Mouse (Mus musculus) forebrain, embryonic 11.5 days (tissue): ENCODE results near the gene Srd5a3. TPM values are rescaled to one million over a fixed set of nuclear protein-coding genes. Genes with fewer than 3 reads are reported as not detected.

ENCODE experiments used
- ATAC-seq: fragments of 200-750 bp; cut with Nextera tagmentation; replicated peaks from 2 replicates; pipeline ENCODE4 v1.8.0; 2017; ENCODE audit warnings: moderate TSS enrichment; ENCODE audit not compliant: low FRiP score
- DNase-seq: peaks from one replicate; pipeline ENCODE4 v3.0.0-alpha.2; 2017; ENCODE audit warnings: low spot score
- H3K27ac ChIP-seq: fragments of 300-500 bp; sonication (generic); 2 replicates; pipeline ENCODE4 v1.5.1; 2014; ENCODE audit warnings: low read depth, low read length
- H3K27me3 ChIP-seq: fragments of 300-500 bp; sonication (generic); 2 replicates; pipeline ENCODE4 v1.6.1; 2014; ENCODE audit warnings: mild to moderate bottlenecking, low read length, mixed read lengths; ENCODE audit not compliant: control insufficient read depth, insufficient read depth
- H3K36me3 ChIP-seq: fragments of 300-500 bp; sonication (generic); 2 replicates; pipeline ENCODE4 v1.6.1; 2014; ENCODE audit warnings: mild to moderate bottlenecking, low read length, moderate library complexity, mixed read lengths; ENCODE audit not compliant: control insufficient read depth, insufficient read depth
- H3K4me1 ChIP-seq: fragments of 300-500 bp; sonication (generic); replicated peaks from 2 replicates; pipeline ENCODE4 v1.6.1; 2014; ENCODE audit warnings: low read length, mixed read lengths; ENCODE audit not compliant: control insufficient read depth, insufficient read depth
- H3K4me2 ChIP-seq: fragments of 300-500 bp; sonication (generic); 2 replicates; pipeline ENCODE4 v1.6.1; 2014; ENCODE audit warnings: low read depth, mild to moderate bottlenecking, low read length, moderate library complexity, mixed read lengths; ENCODE audit not compliant: severe bottlenecking
- H3K4me3 ChIP-seq: fragments of 300-500 bp; sonication (generic); 2 replicates; pipeline ENCODE4 v1.5.1; 2014; ENCODE audit warnings: low read depth, low read length
- H3K9ac ChIP-seq: fragments of 300-500 bp; sonication (generic); 2 replicates; pipeline ENCODE4 v1.6.1; 2014; ENCODE audit warnings: low read length
- H3K9me3 ChIP-seq: fragments of 300-500 bp; sonication (generic); 2 replicates; pipeline ENCODE4 v1.6.1; 2016; ENCODE audit warnings: low read length, mixed read lengths; ENCODE audit not compliant: control insufficient read depth
- WGBS: fragments of 180-500 bp; shearing (Covaris S2); extraction: QIAGEN DNeasy Blood & Tissue Kit; methylation state at CpG from one replicate; pipeline ENCODE4 v1.1.7; 2014; 5-methylcytosine and 5-hydroxymethylcytosine counted together
- polyA plus RNA-seq: library from polyadenylated mRNA; unstranded; fragments of >200 nt; fragmentation: Nextera tagmentation; extraction: Ambion mirVana; gene quantifications from 2 replicates; pipeline ENCODE4 v1.2.1, GENCODE M21; 2014

Srd5a3 gene
- polyA plus RNA-seq, 1 experiment from 2014 or later = 15.7 TPM

DNA sequence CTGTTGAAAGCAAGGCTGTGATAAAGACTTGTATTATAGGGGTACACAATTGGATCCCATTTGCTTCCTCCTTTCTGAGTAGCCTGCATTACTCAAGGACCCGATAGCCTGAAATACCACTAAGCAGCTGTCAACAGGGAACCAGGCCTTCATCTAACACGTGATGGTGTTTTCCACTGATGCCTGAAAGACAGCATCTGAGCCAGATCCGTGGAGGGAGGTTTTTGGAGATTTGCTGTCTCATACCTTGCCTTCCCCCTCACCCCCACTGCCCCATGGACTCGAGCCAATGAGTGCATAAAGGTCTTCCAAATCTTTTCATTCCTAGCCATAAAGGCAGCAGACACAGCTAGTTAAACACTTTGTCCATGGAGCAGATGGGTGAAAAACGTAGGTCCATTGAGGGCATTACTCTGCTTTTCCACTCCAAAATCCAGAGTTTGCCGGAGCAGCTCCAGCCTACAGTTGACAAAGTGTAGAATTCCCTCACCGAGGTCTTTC is 850 bp upstream of the Srd5a3 start:
- Histone ChIP-seq H3K27ac (no peak overlapping the region), H3K9ac (no peak overlapping the region), H3K4me1 (peaks cover 5% of the 10 kb centered on the region), H3K9me3 (no peaks in the 10 kb centered on the region), H3K4me2 (peak overlapping the region; percentile 78; the same call in 1 of the 2 replicates), H3K36me3 (no peaks in the 10 kb centered on the region), H3K27me3 (no peaks in the 10 kb centered on the region), H3K4me3 (no peak overlapping the region)
- ATAC-seq (no peak), DNase-seq (no peak)
- 59% methylated on average over 7 of the region's 7 CpGs for WGBS

DNA sequence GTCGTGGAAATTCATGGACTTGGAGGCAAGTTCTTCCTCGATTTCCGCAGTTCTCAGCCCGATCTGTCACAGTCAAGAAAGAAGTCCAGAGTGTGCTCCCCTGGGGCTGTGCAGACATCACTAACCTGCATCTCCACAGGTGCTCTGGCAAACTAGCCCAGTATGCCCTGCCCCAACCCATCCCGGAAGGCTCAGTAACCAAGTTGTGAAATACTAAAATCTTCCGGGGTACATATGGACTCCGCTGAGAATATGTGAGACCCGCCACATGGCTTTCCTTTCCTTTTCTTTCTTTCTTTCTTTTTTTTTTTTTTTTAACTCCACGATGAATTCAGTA is 627 bp downstream of the Srd5a3 start:
- peak overlapping the region; percentile 88 for H3K9ac ChIP-seq
- peak; percentile 32; the same call in 1 of the 2 replicates for ATAC-seq
- 13% methylated on average over 9 of the region's 9 CpGs for WGBS

DNA sequence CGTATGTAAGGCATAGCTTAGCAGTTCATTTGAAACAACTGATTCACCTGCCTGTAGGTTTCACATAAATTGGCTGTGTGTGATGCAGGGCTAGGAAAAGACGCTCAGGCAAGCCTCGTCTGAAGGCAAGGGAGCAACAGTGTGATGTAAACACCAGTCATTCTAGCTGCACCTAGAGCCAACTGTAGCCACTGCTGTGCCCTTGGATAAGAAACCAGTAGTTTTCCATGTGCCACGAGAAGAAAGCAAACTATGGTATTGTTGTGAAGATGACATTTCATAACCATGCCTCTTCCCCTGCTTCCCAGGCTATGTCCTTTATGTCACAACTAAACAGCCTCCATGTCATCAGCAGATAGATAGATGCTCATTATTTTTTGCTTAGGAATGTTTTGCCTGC is 3.3 kb downstream of the Srd5a3 start:
- Histone ChIP-seq H3K9ac (no peak overlapping the region), H3K4me2 (no peak overlapping the region), H3K36me3 (no peaks in the 10 kb centered on the region), H3K27ac (no peak overlapping the region), H3K4me1 (peaks cover 5% of the 10 kb centered on the region), H3K4me3 (no peak overlapping the region), H3K27me3 (no peaks in the 10 kb centered on the region), H3K9me3 (no peaks in the 10 kb centered on the region)
- WGBS = 86% methylated on average over 4 of the region's 4 CpGs
- ATAC-seq (no peak), DNase-seq (no peak)

More for the DNA sequence above, 627 bp downstream of the Srd5a3 start:
- no peaks in the 10 kb centered on the region for H3K36me3 ChIP-seq
- H3K4me3 ChIP-seq = peak overlapping the region; percentile 66
- no peaks in the 10 kb centered on the region for H3K9me3 ChIP-seq
- DNase-seq = no peak
- no peak overlapping the region for H3K27ac ChIP-seq
- H3K4me2 ChIP-seq = peak overlapping the region; percentile 78
- H3K4me1 ChIP-seq = peaks cover 5% of the 10 kb centered on the region
- H3K27me3 ChIP-seq = no peaks in the 10 kb centered on the region

DNA sequence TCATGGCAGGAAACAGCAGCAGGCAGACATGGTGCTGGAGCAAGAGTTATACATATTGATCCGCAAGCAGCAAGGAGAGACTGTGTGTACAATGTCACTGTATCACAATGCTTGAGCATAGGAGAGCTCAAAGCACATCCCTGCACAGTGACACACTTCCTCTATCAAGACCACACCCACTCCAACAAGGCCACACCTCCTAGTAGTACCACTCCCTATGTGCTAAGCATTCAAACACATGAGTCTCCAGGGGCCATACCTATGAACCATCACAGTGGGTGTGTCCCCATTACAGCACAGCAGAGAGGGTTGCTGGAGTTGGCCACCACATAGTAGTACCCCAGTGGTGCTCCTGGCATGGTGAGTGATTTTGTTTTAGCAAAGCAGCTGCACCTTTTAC is 6.3 kb downstream of the Srd5a3 start:
- Histone ChIP-seq H3K9ac (no peak overlapping the region), H3K4me2 (no peak overlapping the region), H3K4me3 (no peak overlapping the region), H3K4me1 (no peaks in the 10 kb centered on the region), H3K36me3 (no peaks in the 10 kb centered on the region), H3K27me3 (no peaks in the 10 kb centered on the region), H3K27ac (no peak overlapping the region), H3K9me3 (no peaks in the 10 kb centered on the region)
- DNase-seq = no peak
- ATAC-seq = no peak
- WGBS = 100% methylated on average over 1 of the region's 1 CpGs

DNA sequence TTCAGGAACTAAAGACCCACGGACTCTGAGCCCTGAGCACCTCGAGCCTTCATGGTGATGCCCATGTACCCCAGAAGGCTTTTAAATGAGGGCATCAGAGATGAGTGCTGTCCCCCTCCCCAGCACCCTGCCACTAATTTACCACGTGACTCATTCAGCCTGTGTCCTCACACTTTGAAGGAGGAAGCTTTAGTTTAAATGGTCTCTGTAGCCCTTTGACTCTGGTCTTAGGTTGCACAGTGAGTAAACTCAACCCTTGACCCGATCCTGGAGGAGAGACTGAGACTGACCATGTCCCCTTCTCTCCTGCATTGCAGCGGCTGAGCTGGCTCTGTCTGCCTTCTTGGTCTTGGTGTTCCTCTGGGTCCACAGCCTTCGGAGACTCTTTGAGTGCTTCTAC is 9.4 kb downstream of the Srd5a3 start:
- no peak overlapping the region for H3K4me3 ChIP-seq
- ATAC-seq (no peak), DNase-seq (no peak)
- H3K4me1 ChIP-seq = no peaks in the 10 kb centered on the region
- WGBS = 97% methylated on average over 6 of the region's 6 CpGs
- no peaks in the 10 kb centered on the region for H3K27me3 ChIP-seq
- H3K36me3 ChIP-seq = no peaks in the 10 kb centered on the region
- no peak overlapping the region for H3K27ac ChIP-seq
- no peak overlapping the region for H3K9ac ChIP-seq
- no peak overlapping the region for H3K4me2 ChIP-seq
- H3K9me3 ChIP-seq = no peaks in the 10 kb centered on the region

DNA sequence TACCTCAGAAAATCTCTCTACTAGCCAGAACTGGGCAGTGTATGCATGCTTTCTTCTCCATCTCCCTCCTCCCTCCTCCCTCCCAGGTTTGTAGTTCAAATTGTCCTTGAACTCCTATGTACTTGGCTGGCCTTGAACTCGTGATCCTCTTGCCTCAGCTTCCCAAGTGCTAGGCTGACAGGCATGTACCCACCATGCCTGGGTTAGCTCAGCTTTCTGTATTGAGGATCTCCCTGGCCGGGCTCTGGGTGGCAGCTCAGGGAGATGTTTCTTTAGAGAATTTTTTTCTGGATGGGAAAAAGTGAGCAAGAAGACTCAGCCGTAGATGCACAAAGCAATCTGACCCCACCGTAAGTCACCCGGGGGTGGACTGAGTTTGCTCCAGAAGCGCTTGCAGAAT is 12.9 kb downstream of the Srd5a3 start:
- no peaks in the 10 kb centered on the region for H3K4me1 ChIP-seq
- H3K27ac ChIP-seq = no peak overlapping the region
- no peaks in the 10 kb centered on the region for H3K27me3 ChIP-seq
- H3K4me3 ChIP-seq = no peak overlapping the region
- ATAC-seq = no peak
- no peaks in the 10 kb centered on the region for H3K36me3 ChIP-seq
- H3K4me2 ChIP-seq = no peak overlapping the region
- DNase-seq = no peak
- WGBS = 94% methylated on average over 6 of the region's 6 CpGs
- no peak overlapping the region for H3K9ac ChIP-seq
- no peaks in the 10 kb centered on the region for H3K9me3 ChIP-seq

DNA sequence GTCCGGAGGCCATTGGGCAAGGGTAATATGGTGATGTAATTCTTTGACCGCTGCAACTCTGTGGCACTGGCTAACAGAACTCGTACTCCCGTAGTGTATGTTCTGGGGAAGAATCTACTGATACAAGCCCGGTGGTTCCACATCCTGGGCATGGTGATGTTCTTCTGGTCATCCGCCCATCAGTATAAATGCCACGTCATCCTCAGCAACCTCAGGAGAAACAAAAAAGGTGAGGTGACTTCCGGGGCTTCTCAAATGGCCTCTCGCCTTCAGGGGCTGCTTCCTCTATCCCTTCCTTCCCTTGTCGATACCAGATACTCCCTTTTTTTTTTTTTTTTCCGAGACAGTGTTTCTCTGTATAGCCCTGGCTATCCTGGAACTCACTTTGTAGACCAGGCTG is 13.4 kb downstream of the Srd5a3 start:
- Histone ChIP-seq H3K4me2 (no peak overlapping the region), H3K27me3 (no peaks in the 10 kb centered on the region), H3K4me1 (no peaks in the 10 kb centered on the region), H3K36me3 (no peaks in the 10 kb centered on the region), H3K9ac (no peak overlapping the region), H3K27ac (no peak overlapping the region), H3K4me3 (no peak overlapping the region), H3K9me3 (no peaks in the 10 kb centered on the region)
- DNase-seq = no peak
- ATAC-seq = no peak
- 92% methylated on average over 11 of the region's 11 CpGs for WGBS

DNA sequence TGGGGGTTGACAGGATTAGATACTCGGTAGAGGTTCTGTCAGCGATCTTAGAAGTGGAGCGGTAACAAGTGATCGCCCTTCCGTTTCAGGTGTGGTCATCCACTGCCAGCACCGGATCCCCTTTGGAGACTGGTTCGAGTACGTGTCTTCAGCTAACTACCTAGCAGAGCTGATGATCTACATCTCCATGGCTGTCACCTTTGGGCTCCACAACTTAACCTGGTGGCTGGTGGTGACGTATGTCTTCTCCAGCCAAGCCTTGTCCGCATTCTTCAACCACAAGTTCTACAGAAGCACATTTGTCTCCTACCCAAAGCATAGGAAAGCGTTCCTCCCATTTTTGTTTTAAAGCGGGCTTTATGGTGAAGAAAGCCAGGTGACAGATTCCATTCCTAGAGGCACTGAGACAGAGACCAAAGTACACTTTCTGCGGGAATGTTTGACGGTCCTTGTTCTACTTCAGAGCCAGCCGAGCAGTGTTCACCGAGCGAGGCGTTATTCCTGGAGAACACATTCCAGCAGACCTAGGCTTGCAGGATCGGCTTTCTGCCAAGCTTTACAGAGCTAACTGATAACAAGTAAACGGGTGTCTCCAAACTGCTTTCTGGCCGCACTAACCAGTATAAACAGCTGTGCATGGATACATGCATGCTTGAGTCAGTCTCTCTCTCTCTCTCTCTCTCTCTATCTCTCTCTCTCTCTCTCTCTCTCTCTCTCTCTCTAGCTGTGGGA is 14.5 kb downstream of the Srd5a3 start:
- Histone ChIP-seq H3K4me1 (no peaks in the 10 kb centered on the region), H3K4me2 (no peak overlapping the region), H3K9me3 (no peaks in the 10 kb centered on the region), H3K9ac (no peak overlapping the region), H3K36me3 (no peaks in the 10 kb centered on the region), H3K27ac (no peak overlapping the region), H3K4me3 (no peak overlapping the region), H3K27me3 (no peaks in the 10 kb centered on the region)
- 96% methylated on average over 21 of the region's 21 CpGs for WGBS
- ATAC-seq (no peak), DNase-seq (no peak)

DNA sequence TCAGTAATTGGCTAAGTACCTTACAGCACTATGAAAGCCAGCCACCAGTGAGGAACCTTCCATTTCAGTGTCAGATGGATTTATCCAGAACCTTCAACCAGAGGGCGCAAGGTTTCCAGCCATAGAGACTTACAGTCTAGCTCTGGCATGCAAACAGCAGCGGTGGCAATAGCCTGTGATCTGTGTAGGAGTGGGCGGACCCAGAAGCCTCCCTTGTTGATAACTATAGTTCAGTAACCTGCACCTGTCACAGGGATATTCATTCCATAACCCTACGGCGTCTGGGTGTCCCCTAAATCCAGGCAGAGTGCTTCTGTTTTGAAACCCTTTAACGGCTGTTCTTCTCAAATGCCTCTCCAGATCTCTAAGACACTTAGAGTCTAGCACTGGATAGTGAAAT is 19.5 kb downstream of the Srd5a3 start:
- no peak overlapping the region for H3K4me2 ChIP-seq
- no peak overlapping the region for H3K4me3 ChIP-seq
- no peaks in the 10 kb centered on the region for H3K9me3 ChIP-seq
- no peaks in the 10 kb centered on the region for H3K27me3 ChIP-seq
- WGBS = 83% methylated on average over 6 of the region's 6 CpGs
- no peaks in the 10 kb centered on the region; the same call in 1 of the 2 replicates for H3K4me1 ChIP-seq
- H3K36me3 ChIP-seq = no peaks in the 10 kb centered on the region
- ATAC-seq (no peak), DNase-seq (no peak)
- no peak overlapping the region for H3K27ac ChIP-seq
- H3K9ac ChIP-seq = no peak overlapping the region
